ENCODE assay signal across 8 mouse cellular contexts in genomic region chr11:72066330-72066729, GRCm38 (mm10). TPM values are rescaled to one million over a fixed set of nuclear protein-coding genes. Genes with fewer than 3 reads are reported as not detected.
A peak's percentile ranks its signal among the peaks of the same experiment; 100 is the strongest.
DNase-seq lines count a peak whose midpoint lies in the region; TF ChIP-seq lines count a peak whose summit lies in the region.

No protein-coding gene starts in this region.

- peak; percentile 66 for TF ChIP-seq CTCF in gastrocnemius, adult 2 months (IDR thresholded peaks at IDR 0.05)
- peak; percentile 55; the same call in 1 of the 2 replicates for TF ChIP-seq CTCF in small intestine, adult 2 months (IDR thresholded peaks at IDR 0.05; ENCODE audit: extremely low read depth, insufficient read length, insufficient replicate concordance, low read depth, low read length)

- no peak overlapping the region for H3K4me3 ChIP-seq in gastrocnemius, adult 2 months
- H3K4me3 ChIP-seq in small intestine, adult 2 months (ENCODE audit: low read depth, low read length) = no peak overlapping the region

- 34% methylated on average over 6 of the region's 6 CpGs for WGBS in small intestine, adult 2 months

- TF ChIP-seq POLR2A in small intestine, adult 2 months (IDR thresholded peaks at IDR 0.05; ENCODE audit: low read depth, low read length) = no peak

- H3K27me3 ChIP-seq in small intestine, adult 2 months (ENCODE audit: control insufficient read depth, insufficient read depth, low read length) = no peaks in the 10 kb centered on the region

- intact Hi-C loops in gastrocnemius, adult 2 months (cut with DNase I) = no loop called here
- intact Hi-C loops in gastrocnemius, postnatal 36 days (cut with DNase I) = loop anchor here (2.0 kb wide), 1 partner anchor 78 kb away; no protein-coding TSS in a partner anchor

- H3K27ac ChIP-seq in gastrocnemius, adult 2 months = no peak overlapping the region
- H3K27ac ChIP-seq in small intestine, adult 2 months (ENCODE audit: insufficient read depth, low read depth, low read length) = no peak overlapping the region

- no peaks in the 10 kb centered on the region; the same call in 1 of the 2 replicates for H3K4me1 ChIP-seq in small intestine, adult 2 months (ENCODE audit: control insufficient read depth, insufficient read depth, insufficient read length, low read length)

- no peak for DNase-seq in gastrocnemius, adult 2 months
- no peak for DNase-seq in gastrocnemius, postnatal 36 days
- DNase-seq in urinary bladder, postnatal 14 days (ENCODE audit: low spot score) = peak; percentile 46
- no peak for DNase-seq in urinary bladder, postnatal 4 days (ENCODE audit: low spot score in 2 of 2)
- peak; percentile 55 for DNase-seq in kidney, adult 9 months
- DNase-seq in urinary bladder, adult 2 months (ENCODE audit: low spot score) = no peak
- DNase-seq in layer of hippocampus, adult 11-12 months (ENCODE audit: low spot score) = no peak

- no peaks in the 10 kb centered on the region for H3K36me3 ChIP-seq in small intestine, adult 2 months (ENCODE audit: control insufficient read depth, insufficient read depth, low read length)

RNA-seq across cellular contexts. Expression of gene Pimreg, which starts 24.5 kb away (rescaled TPM):
- not detected for total RNA-seq in gastrocnemius, adult 2 months (2021)
- under 1 TPM; 0.62 to 0.71 TPM for total RNA-seq in gastrocnemius, postnatal 36 days (2021)
- polyA plus RNA-seq in small intestine, adult 2 months (2012; rRNA removed) = 0.81 and 1.4 TPM in 2 replicates
- polyA plus RNA-seq in urinary bladder, adult 2 months (2012; rRNA removed) = 2.8 and 3.2 TPM in 2 replicates

RNA-seq across cellular contexts. Expression of gene Aipl1, which starts 29.0 kb away (rescaled TPM):
- total RNA-seq in gastrocnemius, adult 2 months (2021) = not detected
- not detected for total RNA-seq in gastrocnemius, postnatal 36 days (2021)
- 0.11 and 0.14 TPM in 2 replicates for polyA plus RNA-seq in small intestine, adult 2 months (2012; rRNA removed)
- 0.32 and 0.41 TPM in 2 replicates for polyA plus RNA-seq in urinary bladder, adult 2 months (2012; rRNA removed)

Comparison
In these comparisons a context has a peak if more than half of its experiments do, and no peak if none do; other contexts are left out.
1. DNase-seq: peak in urinary bladder, postnatal 14 days (single experiment) and kidney, adult 9 months (single experiment); none in gastrocnemius, adult 2 months (single experiment), gastrocnemius, postnatal 36 days (0 of 2), urinary bladder, postnatal 4 days (0 of 2), urinary bladder, adult 2 months (single experiment) and layer of hippocampus, adult 11-12 months (single experiment).